Mouse (Mus musculus) liver, postnatal 0 days (tissue): ENCODE results near the gene Cdk13.

ENCODE experiments used
- CTCF ChIP-seq: sonication (generic); IDR thresholded peaks from 2 replicates; pipeline ENCODE4 v1.5.1; 2016; ENCODE audit warnings: antibody characterized with exemption, low read depth
- EP300 ChIP-seq: IDR thresholded peaks from 2 replicates; pipeline ENCODE4 v1.6.1; 2016; ENCODE audit warnings: antibody characterized with exemption, low read depth, mild to moderate bottlenecking

- no peak for TF ChIP-seq CTCF
- TF ChIP-seq EP300, result no peak
These were observed 9.0 kb downstream of the Cdk13 start for GRCm38 (mm10) chr13:17795757-17796456.
